Mouse (Mus musculus): ENCODE measurements at regions not wholly inside any gene's neighbourhood (a gene's known extent, or its start where the extent isn't known, plus 50 kb on each side); places are given as distances from the start of the nearest gene placed in this dataset.

GRCm38 (mm10) chr15:7459992-7460820, 62.0 kb upstream of the Egflam start:
- DNase-seq = peak; percentile 52 to 65

DNA sequence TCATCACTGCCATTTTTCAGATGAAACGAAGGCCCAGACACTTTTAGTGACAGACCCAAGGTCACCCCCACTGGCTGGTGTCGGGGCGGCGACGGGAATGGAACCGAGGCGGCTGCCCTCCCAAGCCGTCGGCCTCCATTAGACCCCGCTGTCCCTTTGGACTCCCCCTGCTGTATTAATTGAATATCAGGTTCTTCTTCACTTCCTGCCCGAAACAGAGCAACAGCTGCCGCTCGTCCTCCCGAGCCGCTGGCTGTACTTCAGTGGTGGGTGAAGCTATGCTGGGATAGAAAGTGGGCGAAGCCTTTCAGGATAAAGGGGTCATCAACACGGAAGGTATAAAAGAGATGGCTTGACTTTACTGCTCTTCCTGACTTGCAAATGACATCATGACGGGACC, 64.4 kb upstream of the Egflam start:
- no peak for DNase-seq

- DNase-seq = no peak
Measured at GRCm38 (mm10) chr15:7463444-7464350, 65.5 kb upstream of the Egflam start.

- DNase-seq = no peak
Measured at GRCm38 (mm10) chr15:7480211-7480610, 82.0 kb upstream of the Egflam start.

DNA sequence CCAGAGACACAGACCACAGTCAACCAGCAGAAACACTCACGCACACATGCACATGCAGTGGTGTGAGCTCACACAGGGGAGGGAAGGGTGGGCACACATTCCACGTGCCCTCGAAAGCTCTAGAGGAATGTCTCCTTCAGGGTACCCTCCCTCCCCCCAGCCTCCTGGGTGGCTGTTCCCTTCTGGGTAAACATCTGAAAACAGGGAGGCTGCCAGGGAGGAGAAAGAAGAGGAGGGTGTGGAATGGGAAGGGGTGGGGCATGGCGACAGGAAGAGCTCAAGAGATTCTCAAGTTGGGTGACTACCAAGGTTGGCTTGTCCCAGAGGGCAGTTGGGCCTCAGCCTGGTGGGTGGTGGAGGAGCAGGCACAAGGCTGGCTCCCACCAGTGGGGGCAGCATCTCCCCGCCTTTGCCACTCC, 82.6 kb upstream of the Egflam start:
- DNase-seq = no peak

- no peak for DNase-seq
Measured at GRCm38 (mm10) chr15:7483686-7484085, 85.5 kb upstream of the Egflam start.

DNA sequence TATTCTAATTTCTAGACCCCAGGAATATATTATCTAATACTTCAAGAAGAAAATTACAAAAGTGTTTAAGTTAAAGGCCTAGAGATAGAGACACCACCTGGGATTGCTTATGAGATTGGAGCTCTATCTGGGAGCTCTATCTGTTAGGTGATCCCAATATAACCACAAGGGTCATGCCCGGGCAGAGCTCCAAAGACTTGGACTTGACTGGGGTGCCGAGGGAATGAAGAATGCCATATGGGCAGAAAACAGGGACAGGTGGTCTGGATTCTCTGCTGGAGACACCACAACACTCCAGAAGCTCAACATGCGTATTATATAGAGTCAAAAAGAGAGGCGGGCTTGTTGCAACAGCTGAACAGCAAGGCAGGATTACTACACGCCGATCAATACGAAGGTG, 92.9 kb upstream of the Egflam start:
- DNase-seq = no peak

GRCm38 (mm10) chr15:7493126-7493669, 95.0 kb upstream of the Egflam start:
- DNase-seq = peak; percentile 17 to 19

DNA sequence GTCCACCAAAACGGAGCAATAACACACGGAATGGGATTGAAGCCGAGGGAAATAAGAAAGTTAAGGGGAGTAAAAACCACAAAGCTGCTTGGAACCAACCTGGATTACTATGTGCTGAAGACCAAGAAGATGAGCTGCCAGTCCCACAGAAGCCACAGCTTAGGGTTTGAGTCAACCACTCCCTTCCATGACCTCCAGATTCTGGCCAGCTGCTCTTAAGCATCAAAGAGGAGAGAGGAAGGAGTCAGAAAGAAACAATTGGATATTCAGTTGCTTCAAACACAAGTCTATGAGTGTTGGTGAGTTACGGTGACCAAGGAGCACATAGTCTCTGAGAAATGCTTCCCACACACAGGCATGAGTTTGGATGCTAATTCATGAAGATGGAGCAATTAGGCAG, 99.7 kb upstream of the Egflam start:
- DNase-seq = no peak

DNA sequence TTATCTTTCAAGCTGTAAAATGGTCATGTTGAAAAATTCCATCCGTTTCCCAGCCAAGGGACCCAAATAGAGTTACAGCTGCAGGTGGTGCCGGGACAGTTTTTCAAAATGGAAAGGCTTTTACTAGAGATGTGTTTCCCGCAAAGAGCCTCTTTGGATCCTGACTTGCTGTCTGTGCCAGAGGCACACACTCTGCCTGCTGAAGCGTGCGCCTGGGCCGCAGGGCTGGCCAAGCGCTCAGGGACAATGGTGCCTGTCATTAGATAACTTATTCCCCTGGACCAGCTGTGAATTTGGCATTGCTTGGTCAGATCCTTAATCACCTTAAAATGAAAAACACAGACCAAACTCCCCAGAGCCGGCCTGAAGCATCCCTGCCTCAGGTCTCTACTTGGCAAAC, 110.3 kb upstream of the Egflam start:
- DNase-seq = no peak

GRCm38 (mm10) chr15:7514743-7515273, 116.6 kb upstream of the Egflam start:
- no peak for DNase-seq

DNA sequence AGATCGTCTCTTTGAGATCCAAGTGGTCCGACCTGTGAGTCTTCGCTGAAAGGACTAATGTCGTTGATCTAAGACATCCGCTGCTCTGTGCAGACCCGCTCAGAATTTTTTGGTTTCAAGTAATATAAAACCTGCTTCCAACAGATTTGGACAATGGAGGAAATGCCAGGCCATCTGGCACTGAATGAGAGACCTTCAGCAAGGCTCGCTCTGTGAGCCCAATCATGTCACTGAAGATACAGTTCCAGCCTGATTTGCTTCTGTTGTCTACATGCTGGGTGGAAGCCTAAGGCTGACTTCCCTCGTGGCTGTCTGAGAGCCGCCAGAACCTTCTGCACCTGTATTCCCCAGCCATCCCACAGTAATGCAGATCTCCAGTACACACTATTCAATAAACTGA, 123.4 kb upstream of the Egflam start:
- DNase-seq = no peak

GRCm38 (mm10) chr15:7522902-7523786, 124.9 kb upstream of the Egflam start:
- DNase-seq = no peak

GRCm38 (mm10) chr15:7530959-7531588, 132.9 kb upstream of the Egflam start:
- DNase-seq = no peak

DNA sequence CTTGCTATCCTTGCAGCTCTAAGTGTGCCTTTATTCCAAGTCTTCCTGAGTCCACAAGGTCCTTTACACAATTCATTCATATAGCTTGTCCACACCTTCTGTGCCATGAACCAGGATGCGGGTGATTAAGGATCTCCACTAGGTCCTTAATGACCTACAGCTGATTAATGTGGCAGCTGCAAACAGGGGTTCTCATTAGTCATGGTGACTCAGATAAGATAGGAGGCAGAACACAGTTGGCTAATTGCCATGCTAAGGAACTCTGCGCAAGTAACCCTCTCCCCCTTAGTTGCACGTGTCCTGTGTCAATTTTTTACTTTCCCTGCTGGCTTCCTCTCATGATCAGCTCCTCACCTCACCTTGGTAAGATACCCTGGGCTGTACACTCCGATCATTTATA, 139.7 kb upstream of the Egflam start:
- no peak for DNase-seq

GRCm38 (mm10) chr15:7553190-7553895, 155.1 kb upstream of the Egflam start:
- no peak for DNase-seq

DNA sequence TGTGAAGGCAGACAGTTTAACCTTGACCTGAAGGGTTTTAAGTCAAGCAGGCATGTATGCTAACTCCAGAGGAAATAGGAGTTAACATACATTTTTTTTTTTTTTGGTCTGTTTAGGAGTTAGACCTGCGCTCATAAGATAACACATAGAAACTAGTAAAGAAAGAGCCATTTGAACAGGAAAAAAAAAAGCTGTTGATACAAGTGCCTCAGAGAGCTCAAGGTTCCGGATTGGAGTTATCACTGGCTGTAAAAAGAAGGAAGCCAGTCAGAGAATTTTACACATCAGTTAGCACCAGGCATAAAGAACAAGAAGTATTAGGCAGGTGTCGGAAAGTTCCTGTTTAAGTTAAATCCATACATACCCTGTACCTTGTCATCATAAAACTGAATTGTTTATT, 156.2 kb upstream of the Egflam start:
- DNase-seq = no peak

DNA sequence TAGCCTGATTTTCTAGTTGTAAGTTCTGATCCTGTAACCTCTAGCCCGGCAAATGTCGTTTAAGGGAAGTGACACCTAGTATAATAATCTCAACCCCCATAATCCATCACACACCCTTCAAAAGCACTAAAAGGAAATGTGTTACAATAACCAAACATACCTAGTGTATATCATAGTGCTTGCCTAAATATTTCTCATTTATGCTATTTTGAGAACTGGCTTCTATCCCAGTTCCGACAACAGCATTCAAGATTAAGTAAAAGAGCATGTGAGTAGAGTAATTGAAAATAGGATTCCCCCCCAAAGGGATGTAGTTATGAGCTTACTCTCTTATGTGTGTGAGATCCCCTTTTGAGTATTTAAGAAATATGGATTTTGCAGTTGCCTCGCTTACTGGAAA, 165.1 kb upstream of the Egflam start:
- no peak for DNase-seq

GRCm38 (mm10) chr15:7563726-7564125, 165.5 kb upstream of the Egflam start:
- DNase-seq = peak; percentile 41 to 46

GRCm38 (mm10) chr15:7572221-7572620, 174.0 kb upstream of the Egflam start:
- DNase-seq = no peak

GRCm38 (mm10) chr15:7574264-7574663, 176.1 kb upstream of the Egflam start:
- no peak for DNase-seq
